Mouse (Mus musculus) thymus, adult 2 months (tissue): ENCODE data around the gene Supt20. TPM values are rescaled to one million over a fixed set of nuclear protein-coding genes. Genes with fewer than 3 reads are reported as not detected.

ENCODE experiments used
- DNase-seq: peaks from one replicate; pipeline ENCODE4 v3.0.0; 2021
- H3K27ac ChIP-seq: fragments of 200-500 bp; 2 replicates; pipeline ENCODE4 v1.5.1; 2012; ENCODE audit warnings: low read length, control low read depth; ENCODE audit not compliant: control insufficient read depth, insufficient read depth
- H3K27me3 ChIP-seq: fragments of 200-500 bp; 2 replicates; pipeline ENCODE4 v1.6.1; 2012; ENCODE audit warnings: mild to moderate bottlenecking, low read length, moderate library complexity, mixed read lengths; ENCODE audit not compliant: control insufficient read depth, insufficient read depth
- H3K36me3 ChIP-seq: fragments of 200-500 bp; 2 replicates; pipeline ENCODE4 v1.6.1; 2012; ENCODE audit warnings: mild to moderate bottlenecking, low read length, moderate library complexity; ENCODE audit not compliant: control insufficient read depth, insufficient read depth
- H3K4me1 ChIP-seq: fragments of 200-500 bp; replicated peaks from 2 replicates; pipeline ENCODE4 v1.6.1; 2012; ENCODE audit warnings: low read length; ENCODE audit not compliant: control insufficient read depth, insufficient read depth
- H3K4me3 ChIP-seq: fragments of 200-500 bp; 2 replicates; pipeline ENCODE4 v1.5.1; 2012; ENCODE audit warnings: mild to moderate bottlenecking, low read length, control low read depth, moderate library complexity; ENCODE audit not compliant: control insufficient read depth, insufficient read depth
- CTCF ChIP-seq: fragments of 200-500 bp; IDR thresholded peaks from 2 replicates; pipeline ENCODE4 v1.5.1; 2012; ENCODE audit warnings: mild to moderate bottlenecking, control low read depth, low read length, moderate library complexity, borderline replicate concordance; ENCODE audit not compliant: control insufficient read depth, poor library complexity, insufficient read depth; ENCODE audit errors: extremely low read depth
- POLR2A ChIP-seq: fragments of 200-500 bp; IDR thresholded peaks from 2 replicates; pipeline ENCODE4 v1.6.1; 2012; ENCODE audit warnings: mild to moderate bottlenecking, low read length, control low read depth, moderate library complexity; ENCODE audit not compliant: control insufficient read depth, poor library complexity, insufficient read depth; ENCODE audit errors: extremely low read depth
- WGBS: fragments of 180-500 bp; shearing (Covaris S2); methylation state at CpG from one replicate; pipeline ENCODE4 v1.1.7; 2018; 5-methylcytosine and 5-hydroxymethylcytosine counted together
- polyA plus RNA-seq: library from polyadenylated mRNA; depleted of rRNA; stranded (reverse); fragments of >200 nt; gene quantifications from 2 replicates; pipeline ENCODE4 v1.2.3, GENCODE M21; 2012

The Supt20 gene
- polyA plus RNA-seq, 1 experiment: 117 TPM

DNA sequence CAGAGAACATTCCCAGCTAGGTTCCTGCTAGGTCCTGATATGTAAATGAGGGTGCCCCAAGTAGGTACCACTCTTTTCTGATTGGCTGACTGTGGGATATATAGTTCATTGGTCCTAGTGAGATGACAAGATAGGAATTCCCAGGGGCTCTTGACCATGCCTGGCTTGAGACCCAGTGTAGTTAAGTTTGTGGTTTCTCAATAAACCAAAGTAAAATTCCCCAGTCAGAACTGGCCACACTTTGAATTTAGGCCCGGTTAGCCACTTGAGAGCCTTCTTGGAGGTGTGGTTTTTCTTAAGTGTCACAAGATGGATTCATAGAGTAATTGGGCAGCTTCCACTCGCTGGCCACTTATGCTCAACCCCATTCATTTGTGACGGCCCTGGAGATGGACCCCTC, 20.5 kb upstream of the Supt20 start:
- H3K27ac ChIP-seq: no peak overlapping the region
- TF ChIP-seq POLR2A: no peak
- no peak for TF ChIP-seq CTCF
- 81% methylated on average over 3 of the region's 3 CpGs for WGBS

DNA sequence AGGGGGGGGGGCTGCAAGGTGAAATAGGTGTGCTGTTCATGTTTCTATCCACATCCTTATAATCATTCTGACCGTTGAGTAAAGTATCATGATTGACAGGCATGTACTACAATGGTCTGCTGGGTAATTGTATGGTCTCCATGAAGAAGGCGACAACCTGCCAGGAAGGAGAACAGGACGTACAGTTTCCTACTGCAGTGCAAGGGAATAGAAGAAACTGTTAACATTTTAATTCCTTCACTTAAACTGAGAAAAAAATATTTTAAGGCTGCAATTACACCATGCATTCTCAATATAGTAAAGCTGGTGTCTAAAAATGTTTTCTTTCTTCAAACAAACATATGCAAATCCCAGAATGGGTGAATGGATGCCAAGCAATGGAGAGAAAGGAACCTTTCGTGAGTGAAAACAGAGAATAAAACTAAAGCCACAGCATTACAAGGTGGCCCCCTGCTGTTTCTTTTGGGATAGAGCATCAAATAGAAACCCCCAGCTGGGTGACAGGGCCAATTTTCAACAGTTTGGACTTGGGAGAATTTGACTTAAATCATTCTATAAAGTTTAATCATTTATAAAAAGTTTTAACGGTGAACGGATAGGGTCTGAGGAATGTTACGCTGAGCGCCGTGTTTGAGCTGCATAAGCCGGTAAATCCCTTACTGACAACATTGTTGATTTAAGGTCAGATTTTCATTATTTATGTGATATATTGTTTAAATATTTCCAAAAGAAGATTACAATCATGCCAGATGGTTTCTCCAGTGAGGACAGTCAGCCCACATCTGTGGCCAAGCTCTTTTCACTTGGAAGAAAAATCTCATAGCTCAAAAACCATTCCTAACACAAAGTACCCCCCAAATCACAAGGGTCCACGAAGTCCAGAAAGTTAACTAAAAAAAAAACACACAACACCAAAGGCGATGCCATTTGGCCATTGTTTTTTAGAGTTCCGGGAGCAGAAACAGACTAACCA, 19.8 kb upstream of the Supt20 start:
- Histone ChIP-seq H3K36me3 (no peaks in the 10 kb centered on the region), H3K4me3 (no peak overlapping the region), H3K27ac (no peak overlapping the region), H3K4me1 (no peaks in the 10 kb centered on the region), H3K27me3 (no peaks in the 10 kb centered on the region)
- TF ChIP-seq POLR2A: no peak
- TF ChIP-seq CTCF: no peak
- peak; percentile 8 for DNase-seq
- WGBS: 80% methylated on average over 13 of the region's 13 CpGs

More for the DNA sequence above, 20.5 kb upstream of the Supt20 start:
- no peaks in the 10 kb centered on the region for H3K4me1 ChIP-seq
- H3K36me3 ChIP-seq: no peaks in the 10 kb centered on the region
- no peak for DNase-seq
- H3K27me3 ChIP-seq: no peaks in the 10 kb centered on the region
- no peak overlapping the region for H3K4me3 ChIP-seq

DNA sequence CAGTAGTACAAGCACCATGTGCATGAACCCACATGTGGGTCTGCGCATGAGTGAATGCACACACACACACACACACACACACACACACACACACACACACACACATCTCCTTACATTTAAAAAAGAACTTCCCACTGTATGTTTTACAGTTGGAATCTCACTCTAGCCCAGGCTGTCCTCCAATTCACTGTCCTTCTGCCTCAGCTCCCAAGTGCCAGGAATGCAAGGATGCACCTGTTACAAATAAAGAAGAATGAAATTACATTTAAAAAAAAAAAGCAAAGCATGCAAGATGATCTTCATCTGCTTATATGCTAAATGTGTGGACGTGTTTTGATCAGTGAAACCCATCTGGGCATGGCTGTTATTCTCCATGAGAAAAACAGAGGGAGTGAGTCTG, 15.8 kb upstream of the Supt20 start:
- Histone ChIP-seq H3K4me3 (no peak overlapping the region), H3K27me3 (no peaks in the 10 kb centered on the region), H3K36me3 (no peaks in the 10 kb centered on the region), H3K27ac (no peak overlapping the region), H3K4me1 (no peaks in the 10 kb centered on the region)
- 84% methylated on average over 2 of the region's 2 CpGs for WGBS
- TF ChIP-seq CTCF: no peak
- no peak for TF ChIP-seq POLR2A
- no peak for DNase-seq

DNA sequence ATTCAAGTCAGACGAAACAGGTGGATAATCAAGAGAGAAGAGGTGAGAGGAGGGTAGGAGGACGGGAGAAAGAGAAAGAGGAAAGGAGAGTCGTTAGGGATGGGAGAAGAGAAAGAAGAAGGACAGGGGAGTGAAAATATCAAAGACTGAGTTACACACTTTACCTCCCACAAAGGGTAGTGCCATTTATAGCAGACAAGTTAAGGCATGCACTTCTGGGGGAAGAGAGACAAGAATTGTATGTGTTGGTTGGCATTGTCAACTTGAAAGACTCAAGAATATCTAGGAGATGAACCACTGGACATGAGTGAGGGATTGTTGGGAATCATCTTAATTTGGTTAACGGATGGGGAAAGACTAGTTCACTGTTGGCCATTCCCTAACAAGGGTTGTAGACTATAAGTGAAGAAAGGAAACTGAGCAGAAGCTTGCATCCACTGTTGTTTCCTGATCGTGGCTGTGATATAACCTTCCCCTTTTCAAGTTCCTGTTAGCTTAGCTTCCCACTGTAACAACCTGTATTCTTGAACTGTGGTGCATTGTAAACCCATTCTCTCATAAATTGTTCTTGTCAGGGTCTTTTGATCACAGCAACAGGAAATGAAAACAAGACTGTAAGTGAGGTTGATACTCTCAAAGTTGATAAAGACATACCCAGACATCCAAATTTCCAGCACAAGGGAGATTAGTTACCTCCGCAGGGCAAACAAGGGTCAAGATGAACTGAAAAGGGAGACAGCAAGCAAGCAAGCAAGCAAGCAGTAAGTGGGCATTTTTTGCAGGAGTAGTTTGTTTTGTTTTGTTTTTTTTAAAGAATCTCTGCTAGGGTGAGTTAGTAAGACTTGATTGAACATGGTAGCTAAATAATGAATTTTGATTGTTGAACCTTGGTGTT, 11.1 kb upstream of the Supt20 start:
- TF ChIP-seq CTCF (no peak), POLR2A (no peak)
- DNase-seq: no peak
- 56% methylated on average over 6 of the region's 6 CpGs for WGBS

DNA sequence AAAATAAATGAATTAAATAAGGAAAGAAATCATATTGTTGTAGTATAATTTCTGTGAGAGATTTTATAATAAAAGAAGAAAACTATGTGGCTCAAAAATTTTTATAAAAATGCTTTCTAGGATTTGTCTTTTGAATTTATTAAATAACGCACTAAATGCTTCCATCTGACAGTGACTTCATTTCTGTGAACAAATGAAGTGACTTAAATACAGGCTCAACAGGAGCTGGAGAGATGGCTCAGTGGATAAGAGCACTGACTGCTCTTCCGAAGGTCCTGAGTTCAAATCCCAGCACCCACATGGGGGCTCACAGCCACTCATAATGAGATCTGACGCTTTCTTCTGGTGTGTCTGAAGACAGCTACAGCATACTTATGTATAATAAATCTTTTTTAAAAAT, 7.4 kb upstream of the Supt20 start:
- Histone ChIP-seq H3K4me1 (no peaks in the 10 kb centered on the region), H3K27me3 (no peaks in the 10 kb centered on the region), H3K4me3 (no peak overlapping the region), H3K27ac (no peak overlapping the region), H3K36me3 (no peaks in the 10 kb centered on the region)
- 97% methylated on average over 3 of the region's 3 CpGs for WGBS
- no peak for TF ChIP-seq CTCF
- no peak for TF ChIP-seq POLR2A
- no peak for DNase-seq

More for the DNA sequence above, 11.1 kb upstream of the Supt20 start:
- no peak overlapping the region for H3K4me3 ChIP-seq
- H3K27me3 ChIP-seq: no peaks in the 10 kb centered on the region
- no peaks in the 10 kb centered on the region for H3K4me1 ChIP-seq
- no peaks in the 10 kb centered on the region for H3K36me3 ChIP-seq
- no peak overlapping the region for H3K27ac ChIP-seq

DNA sequence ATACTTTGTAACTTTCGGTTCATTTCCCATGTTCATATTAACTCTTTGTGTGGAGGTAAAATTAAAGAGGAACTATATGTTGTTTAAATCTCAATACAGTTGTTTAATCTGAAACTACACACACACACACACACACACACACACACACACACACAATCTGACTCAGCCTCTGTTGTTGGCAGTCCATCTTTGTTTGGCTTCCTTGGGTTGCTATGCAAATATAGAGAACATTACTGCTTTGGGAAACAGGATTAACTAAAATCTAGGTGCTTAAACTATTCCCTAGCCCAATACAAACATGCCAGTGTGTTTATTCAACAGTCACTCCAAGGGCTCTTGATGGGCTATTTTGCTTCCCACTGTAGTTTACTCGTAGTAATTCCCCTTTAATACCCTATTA, 5.4 kb upstream of the Supt20 start:
- Histone ChIP-seq H3K4me3 (no peak overlapping the region), H3K27me3 (no peaks in the 10 kb centered on the region), H3K4me1 (no peaks in the 10 kb centered on the region), H3K27ac (no peak overlapping the region), H3K36me3 (no peaks in the 10 kb centered on the region)
- TF ChIP-seq POLR2A (no peak), CTCF (no peak)
- DNase-seq: no peak
- WGBS: 81% methylated on average over 2 of the region's 2 CpGs
